Mouse (Mus musculus): Measurements from ENCODE around the gene Ppp4r1. TPM values are rescaled to one million over a fixed set of nuclear protein-coding genes. Genes with fewer than 3 reads are reported as not detected.

The Ppp4r1 gene
- polyA plus RNA-seq, 1 experiment from 2014 or later = 65.1 TPM

- H3K27me3 ChIP-seq (ENCODE audit: control insufficient read depth, insufficient read depth, low read length) = no peaks in the 10 kb centered on the region
- 87% methylated on average over 3 of the region's 3 CpGs for WGBS
- H3K27ac ChIP-seq (replicated peaks; ENCODE audit: low read depth, low read length) = no peak overlapping the region
- H3K36me3 ChIP-seq (replicated peaks; ENCODE audit: control insufficient read depth, insufficient read depth, low read depth, low read length) = no peaks in the 10 kb centered on the region
- no peak overlapping the region for H3K4me2 ChIP-seq (ENCODE audit: low read depth, low read length)
- H3K4me3 ChIP-seq (ENCODE audit: low read depth, low read length) = no peak overlapping the region
- no peaks in the 10 kb centered on the region for H3K9me3 ChIP-seq (replicated peaks; ENCODE audit: control insufficient read depth, low read length)
- H3K9ac ChIP-seq (replicated peaks; ENCODE audit: low read length) = no peak overlapping the region
- ATAC-seq (replicated peaks; ENCODE audit: insufficient number of reproducible peaks, low FRiP score, low TSS enrichment, low read depth) (no peak), DNase-seq (ENCODE audit: low spot score) (no peak)
- no peaks in the 10 kb centered on the region for H3K4me1 ChIP-seq (ENCODE audit: control insufficient read depth, insufficient read depth, low read length)
Measured at GRCm38 (mm10) chr17:65866201-65866600, 83.8 kb downstream of the Ppp4r1 start.

DNA sequence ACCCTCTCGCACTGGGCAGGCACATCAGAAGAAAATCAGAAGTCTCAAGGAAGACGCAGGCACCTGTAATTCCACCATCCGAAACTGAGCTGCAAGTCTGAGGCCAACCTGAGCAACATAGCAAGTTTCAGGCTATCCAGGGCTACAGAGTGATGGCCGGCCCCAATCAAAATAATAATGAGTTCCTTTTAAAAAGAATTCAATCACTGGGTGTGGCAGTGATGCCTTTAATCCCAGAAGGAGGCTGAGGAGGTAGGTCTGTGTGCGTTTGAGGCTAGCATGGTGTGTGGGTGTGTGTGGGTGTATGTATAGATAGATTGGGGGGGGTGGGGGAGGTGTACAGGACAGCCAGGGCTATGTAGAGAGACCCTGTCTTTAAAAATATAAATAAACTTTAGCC lies 85.6 kb downstream of the Ppp4r1 start:
- ATAC-seq (replicated peaks; ENCODE audit: insufficient number of reproducible peaks, low FRiP score, low TSS enrichment, low read depth) (no peak), DNase-seq (ENCODE audit: low spot score) (no peak)
- no peaks in the 10 kb centered on the region for H3K9me3 ChIP-seq (replicated peaks; ENCODE audit: control insufficient read depth, low read length)
- H3K27ac ChIP-seq (replicated peaks; ENCODE audit: low read depth, low read length) = no peak overlapping the region
- H3K9ac ChIP-seq (replicated peaks; ENCODE audit: low read length) = no peak overlapping the region
- H3K4me2 ChIP-seq (ENCODE audit: low read depth, low read length) = no peak overlapping the region
- 91% methylated on average over 5 of the region's 5 CpGs for WGBS
- H3K4me1 ChIP-seq (ENCODE audit: control insufficient read depth, insufficient read depth, low read length) = peaks cover 2% of the 10 kb centered on the region
- no peaks in the 10 kb centered on the region for H3K36me3 ChIP-seq (replicated peaks; ENCODE audit: control insufficient read depth, insufficient read depth, low read depth, low read length)
- no peak overlapping the region for H3K4me3 ChIP-seq (ENCODE audit: low read depth, low read length)
- H3K27me3 ChIP-seq (ENCODE audit: control insufficient read depth, insufficient read depth, low read length) = no peaks in the 10 kb centered on the region

GRCm38 (mm10) chr17:65869720-65870119 lies 87.3 kb downstream of the Ppp4r1 start:
- no peaks in the 10 kb centered on the region for H3K36me3 ChIP-seq (replicated peaks; ENCODE audit: control insufficient read depth, insufficient read depth, low read depth, low read length)
- WGBS = 91% methylated on average over 10 of the region's 10 CpGs
- H3K9me3 ChIP-seq (replicated peaks; ENCODE audit: control insufficient read depth, low read length) = no peaks in the 10 kb centered on the region
- no peak overlapping the region for H3K9ac ChIP-seq (replicated peaks; ENCODE audit: low read length)
- ATAC-seq (replicated peaks; ENCODE audit: insufficient number of reproducible peaks, low FRiP score, low TSS enrichment, low read depth) (no peak), DNase-seq (ENCODE audit: low spot score) (no peak)
- H3K4me1 ChIP-seq (ENCODE audit: control insufficient read depth, insufficient read depth, low read length) = peaks cover 2% of the 10 kb centered on the region
- no peak overlapping the region for H3K27ac ChIP-seq (replicated peaks; ENCODE audit: low read depth, low read length)
- H3K4me2 ChIP-seq (ENCODE audit: low read depth, low read length) = no peak overlapping the region
- no peaks in the 10 kb centered on the region for H3K27me3 ChIP-seq (ENCODE audit: control insufficient read depth, insufficient read depth, low read length)
- no peak overlapping the region for H3K4me3 ChIP-seq (ENCODE audit: low read depth, low read length)

- Histone ChIP-seq H3K27me3 (ENCODE audit: control insufficient read depth, insufficient read depth, low read length) (no peaks in the 10 kb centered on the region), H3K4me2 (ENCODE audit: low read depth, low read length) (no peak overlapping the region), H3K36me3 (replicated peaks; ENCODE audit: control insufficient read depth, insufficient read depth, low read depth, low read length) (no peaks in the 10 kb centered on the region), H3K27ac (replicated peaks; ENCODE audit: low read depth, low read length) (no peak overlapping the region), H3K4me3 (ENCODE audit: low read depth, low read length) (no peak overlapping the region), H3K4me1 (ENCODE audit: control insufficient read depth, insufficient read depth, low read length) (peaks cover 2% of the 10 kb centered on the region), H3K9ac (replicated peaks; ENCODE audit: low read length) (no peak overlapping the region), H3K9me3 (replicated peaks; ENCODE audit: control insufficient read depth, low read length) (no peaks in the 10 kb centered on the region)
- DNase-seq (ENCODE audit: low spot score) = peak; percentile 77
- WGBS = 39% methylated on average over 4 of the region's 4 CpGs
- no peak for ATAC-seq (replicated peaks; ENCODE audit: insufficient number of reproducible peaks, low FRiP score, low TSS enrichment, low read depth)
Measured at GRCm38 (mm10) chr17:65870146-65870545, 87.8 kb downstream of the Ppp4r1 start.

DNA sequence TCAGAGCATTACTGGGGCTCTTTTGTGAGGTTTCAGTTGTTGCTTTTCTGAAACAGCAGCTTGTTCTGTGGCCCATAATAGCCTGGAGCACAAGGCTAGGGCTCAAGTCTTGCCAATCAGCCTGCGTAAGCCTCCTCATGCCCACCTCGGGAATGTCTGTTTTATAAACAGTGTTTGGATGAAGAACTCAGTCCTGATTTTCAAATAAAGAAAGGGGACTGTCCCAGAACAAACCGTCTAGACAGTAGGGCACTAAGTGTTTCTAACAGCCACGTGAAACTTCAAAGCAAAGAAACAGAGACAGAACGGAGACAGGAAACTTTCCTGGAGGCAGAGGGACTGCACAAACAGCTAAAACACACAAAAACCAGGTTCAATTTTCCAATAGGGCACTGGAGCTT lies 89.3 kb downstream of the Ppp4r1 start:
- no peak overlapping the region for H3K9ac ChIP-seq (replicated peaks; ENCODE audit: low read length)
- 33% methylated on average over 5 of the region's 5 CpGs for WGBS
- peak; percentile 22 for DNase-seq (ENCODE audit: low spot score)

GRCm38 (mm10) chr17:65872051-65872450 lies 89.7 kb downstream of the Ppp4r1 start:
- DNase-seq (ENCODE audit: low spot score) = no peak
- Histone ChIP-seq H3K27me3 (ENCODE audit: control insufficient read depth, insufficient read depth, low read length) (no peaks in the 10 kb centered on the region), H3K9me3 (replicated peaks; ENCODE audit: control insufficient read depth, low read length) (no peaks in the 10 kb centered on the region), H3K4me2 (ENCODE audit: low read depth, low read length) (no peak overlapping the region), H3K36me3 (replicated peaks; ENCODE audit: control insufficient read depth, insufficient read depth, low read depth, low read length) (no peaks in the 10 kb centered on the region), H3K27ac (replicated peaks; ENCODE audit: low read depth, low read length) (no peak overlapping the region), H3K9ac (replicated peaks; ENCODE audit: low read length) (no peak overlapping the region), H3K4me3 (ENCODE audit: low read depth, low read length) (no peak overlapping the region), H3K4me1 (ENCODE audit: control insufficient read depth, insufficient read depth, low read length) (peaks cover 2% of the 10 kb centered on the region)
- no peak for ATAC-seq (replicated peaks; ENCODE audit: insufficient number of reproducible peaks, low FRiP score, low TSS enrichment, low read depth)
- WGBS = 49% methylated on average over 6 of the region's 6 CpGs

More for the DNA sequence above, 89.3 kb downstream of the Ppp4r1 start:
- Histone ChIP-seq H3K4me1 (ENCODE audit: control insufficient read depth, insufficient read depth, low read length) (peaks cover 2% of the 10 kb centered on the region), H3K27ac (replicated peaks; ENCODE audit: low read depth, low read length) (no peak overlapping the region), H3K4me2 (ENCODE audit: low read depth, low read length) (no peak overlapping the region), H3K4me3 (ENCODE audit: low read depth, low read length) (no peak overlapping the region), H3K36me3 (replicated peaks; ENCODE audit: control insufficient read depth, insufficient read depth, low read depth, low read length) (no peaks in the 10 kb centered on the region), H3K9me3 (replicated peaks; ENCODE audit: control insufficient read depth, low read length) (no peaks in the 10 kb centered on the region), H3K27me3 (ENCODE audit: control insufficient read depth, insufficient read depth, low read length) (no peaks in the 10 kb centered on the region)
- ATAC-seq (replicated peaks; ENCODE audit: insufficient number of reproducible peaks, low FRiP score, low TSS enrichment, low read depth) = no peak

DNA sequence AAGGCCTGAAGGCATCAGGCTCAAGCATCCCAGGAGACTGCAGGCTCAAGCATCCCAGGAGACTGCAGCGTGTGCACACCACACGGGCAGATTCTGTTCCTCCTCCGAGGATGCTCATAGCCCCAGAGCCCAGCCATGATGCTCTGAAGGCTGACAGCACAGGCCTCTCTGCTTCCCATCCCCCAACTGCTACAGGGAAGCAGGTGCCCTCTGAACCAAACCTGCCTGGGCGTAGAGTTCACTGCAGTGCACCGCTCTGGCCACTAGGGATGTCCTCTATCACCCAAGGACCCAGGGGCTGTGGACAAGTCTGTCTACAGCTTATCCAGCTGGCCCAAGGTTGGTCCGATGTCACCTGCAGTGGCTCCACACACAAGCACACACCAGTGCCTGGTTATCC lies 90.3 kb downstream of the Ppp4r1 start:
- DNase-seq (ENCODE audit: low spot score) (peak; percentile 58), ATAC-seq (replicated peaks; ENCODE audit: insufficient number of reproducible peaks, low FRiP score, low TSS enrichment, low read depth) (no peak)
- Histone ChIP-seq H3K36me3 (replicated peaks; ENCODE audit: control insufficient read depth, insufficient read depth, low read depth, low read length) (no peaks in the 10 kb centered on the region), H3K4me2 (ENCODE audit: low read depth, low read length) (no peak overlapping the region), H3K9ac (replicated peaks; ENCODE audit: low read length) (no peak overlapping the region), H3K4me3 (ENCODE audit: low read depth, low read length) (no peak overlapping the region), H3K4me1 (ENCODE audit: control insufficient read depth, insufficient read depth, low read length) (peaks cover 2% of the 10 kb centered on the region), H3K27ac (replicated peaks; ENCODE audit: low read depth, low read length) (no peak overlapping the region; the same call in 1 of the 2 replicates), H3K9me3 (replicated peaks; ENCODE audit: control insufficient read depth, low read length) (no peaks in the 10 kb centered on the region), H3K27me3 (ENCODE audit: control insufficient read depth, insufficient read depth, low read length) (no peaks in the 10 kb centered on the region)
- WGBS = 41% methylated on average over 6 of the region's 6 CpGs

DNA sequence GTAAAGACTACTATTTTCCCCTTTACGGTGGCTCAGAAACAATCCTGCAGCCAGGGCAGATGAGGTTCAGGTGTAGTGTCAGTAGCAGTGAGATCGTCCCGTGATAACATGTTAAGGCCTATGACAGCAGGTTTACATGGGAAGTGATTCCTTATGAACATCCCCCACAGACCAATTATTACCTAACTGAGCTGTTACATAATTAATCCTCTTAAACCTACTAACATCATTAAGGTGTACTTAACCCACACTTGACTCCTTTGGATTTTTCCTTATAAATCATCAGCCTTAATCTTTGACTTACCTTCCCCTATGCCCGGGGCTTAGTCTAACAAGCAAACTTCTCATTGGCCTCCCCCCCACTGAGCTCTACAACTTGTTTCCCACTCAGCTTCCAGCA lies 90.8 kb downstream of the Ppp4r1 start:
- Histone ChIP-seq H3K27me3 (ENCODE audit: control insufficient read depth, insufficient read depth, low read length) (no peaks in the 10 kb centered on the region), H3K4me2 (ENCODE audit: low read depth, low read length) (no peak overlapping the region), H3K9ac (replicated peaks; ENCODE audit: low read length) (no peak overlapping the region), H3K4me1 (ENCODE audit: control insufficient read depth, insufficient read depth, low read length) (peaks cover 2% of the 10 kb centered on the region), H3K4me3 (ENCODE audit: low read depth, low read length) (no peak overlapping the region), H3K9me3 (replicated peaks; ENCODE audit: control insufficient read depth, low read length) (no peaks in the 10 kb centered on the region), H3K36me3 (replicated peaks; ENCODE audit: control insufficient read depth, insufficient read depth, low read depth, low read length) (no peaks in the 10 kb centered on the region), H3K27ac (replicated peaks; ENCODE audit: low read depth, low read length) (no peak overlapping the region)
- 93% methylated on average over 4 of the region's 4 CpGs for WGBS
- DNase-seq (ENCODE audit: low spot score) (no peak), ATAC-seq (replicated peaks; ENCODE audit: insufficient number of reproducible peaks, low FRiP score, low TSS enrichment, low read depth) (no peak)

Measured in embryonic facial prominence, embryonic 11.5 days (tissue).